Mouse (Mus musculus) megakaryocyte, embryonic 14.5 days (primary cell): ENCODE data around the gene Stxbp2.

Experiments used
- FLI1 ChIP-seq: IDR thresholded peaks from 2 replicates; pipeline ENCODE4 v1.6.1; 2012; ENCODE audit warnings: low read length, inconsistent platforms, mixed read lengths
- GATA1 ChIP-seq: IDR thresholded peaks from 3 replicates; pipeline ENCODE4 v1.6.1; 2012; ENCODE audit warnings: mixed read lengths, low read length, inconsistent platforms, borderline replicate concordance

- no peak for TF ChIP-seq GATA1
- no peak for TF ChIP-seq FLI1
Measured at GRCm38 (mm10) chr8:3690774-3691173, 60.0 kb downstream of the Stxbp2 start.
